ENCODE assay signal across 8 mouse cellular contexts in genomic region chr4:148558297-148559000, GRCm38 (mm10). TPM values are rescaled to one million over a fixed set of nuclear protein-coding genes. Genes with fewer than 3 reads are reported as not detected.
DNase-seq lines count a peak whose midpoint lies in the region; ATAC-seq and TF ChIP-seq lines count a peak whose summit lies in the region.

Gene Exosc10, plus strand, starts transcription at chr4:148558429.

- peak within 1 kb of the TSS; percentile 73 for H3K4me2 ChIP-seq in forebrain, embryonic 13.5 days
- H3K4me2 ChIP-seq in liver, postnatal 0 days (ENCODE audit: low read depth, low read length), result peak within 1 kb of the TSS; percentile 88
- peak within 1 kb of the TSS; percentile 67 for H3K4me2 ChIP-seq in neural tube, embryonic 14.5 days (ENCODE audit: low read depth, low read length)

- H3K9ac ChIP-seq in forebrain, embryonic 13.5 days, result peak within 1 kb of the TSS; percentile 94
- H3K9ac ChIP-seq in liver, postnatal 0 days (replicated peaks), result peak within 1 kb of the TSS; percentile 86
- peak within 1 kb of the TSS; percentile 99 for H3K9ac ChIP-seq in neural tube, embryonic 14.5 days (replicated peaks; ENCODE audit: low read depth, low read length)

- intact Hi-C loops in heart, postnatal 10 days (cut with DNase I), result no loop called here

- peak; percentile 95 for ATAC-seq in forebrain, embryonic 13.5 days
- peak; percentile 96 for ATAC-seq in liver, postnatal 0 days
- ATAC-seq in neural tube, embryonic 14.5 days (ENCODE audit: low read depth), result peak; percentile 95

- peak; percentile 85 for DNase-seq in c-Kit-positive CD71-positive TER-119-positive erythroid progenitor cells, embryonic 14.5 days (ENCODE audit: low spot score)
- DNase-seq in heart, postnatal 10 days, result peak; percentile 92
- peak; percentile 70 for DNase-seq in large intestine, adult 2 months (ENCODE audit: low read depth, low spot score)
- DNase-seq in liver, postnatal 0 days, result peak; percentile 91
- DNase-seq in testis, postnatal 10 days (ENCODE audit: low spot score), result peak; percentile 91

- no peak for TF ChIP-seq EP300 in liver, postnatal 0 days (IDR thresholded peaks at IDR 0.05; ENCODE audit: low read depth)

- TF ChIP-seq CTCF in E14TG2a.4 (conservative IDR thresholded peaks at IDR 0.05; ENCODE audit: low read length), result no peak
- no peak for TF ChIP-seq CTCF in liver, postnatal 0 days (IDR thresholded peaks at IDR 0.05; ENCODE audit: low read depth)

- peaks cover 38% of the 10 kb centered on the region for H3K4me1 ChIP-seq in E14TG2a.4 (replicated peaks; ENCODE audit: low read depth, low read length)
- H3K4me1 ChIP-seq in forebrain, embryonic 13.5 days, result peaks cover 10% of the 10 kb centered on the region
- peaks cover 13% of the 10 kb centered on the region for H3K4me1 ChIP-seq in liver, postnatal 0 days (ENCODE audit: insufficient read depth)
- H3K4me1 ChIP-seq in neural tube, embryonic 14.5 days (ENCODE audit: control insufficient read depth, insufficient read depth, low read length), result no peaks in the 10 kb centered on the region

- H3K4me3 ChIP-seq in E14TG2a.4 (replicated peaks; ENCODE audit: low read length), result peak within 1 kb of the TSS; percentile 88
- peak within 1 kb of the TSS; percentile 85 for H3K4me3 ChIP-seq in forebrain, embryonic 13.5 days
- peak within 1 kb of the TSS; percentile 83 for H3K4me3 ChIP-seq in liver, postnatal 0 days (ENCODE audit: low read depth, low read length)
- peak within 1 kb of the TSS; percentile 95 for H3K4me3 ChIP-seq in neural tube, embryonic 14.5 days (ENCODE audit: low read depth, low read length)

- H3K9me3 ChIP-seq in E14TG2a.4 (ENCODE audit: low read length), result no peaks in the 10 kb centered on the region
- no peaks in the 10 kb centered on the region for H3K9me3 ChIP-seq in forebrain, embryonic 13.5 days (replicated peaks)
- no peaks in the 10 kb centered on the region for H3K9me3 ChIP-seq in liver, postnatal 0 days (ENCODE audit: low read length)
- H3K9me3 ChIP-seq in neural tube, embryonic 14.5 days (ENCODE audit: control insufficient read depth, low read length), result no peaks in the 10 kb centered on the region

- H3K27ac ChIP-seq in forebrain, embryonic 13.5 days, result peak within 1 kb of the TSS; percentile 92
- H3K27ac ChIP-seq in liver, postnatal 0 days (ENCODE audit: low read depth), result peak within 1 kb of the TSS; percentile 85
- H3K27ac ChIP-seq in neural tube, embryonic 14.5 days (ENCODE audit: low read depth, low read length), result peak within 1 kb of the TSS; percentile 96

- H3K36me3 ChIP-seq in E14TG2a.4 (ENCODE audit: insufficient read depth, low read length), result peaks cover 70% of the 10 kb centered on the region
- peaks cover 75% of the 10 kb centered on the region for H3K36me3 ChIP-seq in forebrain, embryonic 13.5 days (ENCODE audit: poor library complexity, severe bottlenecking)
- H3K36me3 ChIP-seq in liver, postnatal 0 days (replicated peaks; ENCODE audit: insufficient read depth, low read length), result peaks cover 49% of the 10 kb centered on the region
- H3K36me3 ChIP-seq in neural tube, embryonic 14.5 days (ENCODE audit: control insufficient read depth, insufficient read depth, low read length), result peaks cover 60% of the 10 kb centered on the region

- H3K27me3 ChIP-seq in E14TG2a.4 (ENCODE audit: insufficient read depth, low read length), result no peaks in the 10 kb centered on the region
- no peaks in the 10 kb centered on the region for H3K27me3 ChIP-seq in forebrain, embryonic 13.5 days
- H3K27me3 ChIP-seq in liver, postnatal 0 days (ENCODE audit: insufficient read depth, low read length), result no peaks in the 10 kb centered on the region
- no peaks in the 10 kb centered on the region for H3K27me3 ChIP-seq in neural tube, embryonic 14.5 days (ENCODE audit: control insufficient read depth, insufficient read depth, low read length)

- under 1% methylated on average over 59 of the region's 63 CpGs for WGBS in forebrain, embryonic 13.5 days
- under 1% methylated on average over 63 of the region's 63 CpGs for WGBS in large intestine, adult 2 months
- under 1% methylated on average over 60 of the region's 63 CpGs for WGBS in liver, postnatal 0 days (ENCODE audit: insufficient replicate concordance)
- WGBS in neural tube, embryonic 14.5 days, result under 1% methylated on average over 63 of the region's 63 CpGs

RNA-seq across cellular contexts. Expression of gene Exosc10, which starts in this region (rescaled TPM):
- polyA plus RNA-seq in forebrain, embryonic 13.5 days (2015; fragmentation: Nextera tagmentation; extraction: Ambion mirVana), result 84.0 and 87.3 TPM in 2 replicates
- total RNA-seq in heart, postnatal 10 days (2021), result 10 to 100 TPM; 55.4 to 56.0 TPM
- 20.1 and 23.1 TPM in 2 replicates for polyA plus RNA-seq in large intestine, adult 2 months (2012; rRNA removed)
- 15.4 and 17.5 TPM in 2 replicates for polyA plus RNA-seq in liver, postnatal 0 days (2015; fragmentation: Nextera tagmentation; extraction: Ambion mirVana)
- 89.1 and 97.9 TPM in 2 replicates for polyA plus RNA-seq in neural tube, embryonic 14.5 days (2014; fragmentation: Nextera tagmentation; extraction: Ambion mirVana)

Comparison
In these comparisons a context has a peak if more than half of its experiments do, and no peak if none do; other contexts are left out.
1. Peak in every context shown above with its lines: DNase-seq, ATAC-seq, H3K4me3 ChIP-seq and H3K27ac ChIP-seq.